Mouse (Mus musculus) ES-E14 (cell line): ENCODE data around the gene Mical2. TPM values are rescaled to one million over a fixed set of nuclear protein-coding genes. Genes with fewer than 3 reads are reported as not detected.

Experiments used
- DNase-seq: peaks from one replicate; pipeline ENCODE4 v3.0.0-alpha.2; 2013; ENCODE audit warnings: low read depth, low spot score
- H3K27ac ChIP-seq: 2 replicates; pipeline ENCODE4 v1.5.1; 2012; ENCODE audit warnings: low read depth, mild to moderate bottlenecking, low read length, moderate library complexity, mixed read lengths; ENCODE audit not compliant: poor library complexity, insufficient read depth, severe bottlenecking
- H3K36me3 ChIP-seq: 2 replicates; pipeline ENCODE4 v1.6.1; 2012; ENCODE audit warnings: mild to moderate bottlenecking, low read length, moderate library complexity, mixed read lengths; ENCODE audit not compliant: control insufficient read depth, poor library complexity, insufficient read depth, severe bottlenecking
- H3K4me1 ChIP-seq, 2 experiments: fragments of 150-350 bp in 1 of 2; sonication (generic) in 1 of 2; 2 replicates each; pipeline ENCODE4 v1.6.1; 2012; ENCODE audit warnings: low read length in 2 of 2, mild to moderate bottlenecking in 1 of 2, mixed read lengths in 1 of 2; ENCODE audit not compliant: control insufficient read depth in 2 of 2, insufficient read depth in 2 of 2, poor library complexity in 1 of 2
- H3K4me3 ChIP-seq, 2 experiments: fragments of 150-350 bp in 1 of 2; sonication (generic) in 1 of 2; 2 replicates each; pipeline ENCODE4 v1.5.1; 2012; ENCODE audit warnings: low read length in 2 of 2, low read depth in 1 of 2, mild to moderate bottlenecking in 1 of 2, mixed read lengths in 1 of 2; ENCODE audit not compliant: insufficient read depth in 1 of 2, poor library complexity in 1 of 2, severe bottlenecking in 1 of 2
- H3K9ac ChIP-seq: 2 replicates; pipeline ENCODE4 v1.6.1; 2012; ENCODE audit warnings: low read depth, mild to moderate bottlenecking, low read length, mixed read lengths; ENCODE audit not compliant: poor library complexity, insufficient read depth, severe bottlenecking
- H3K9me3 ChIP-seq: fragments of 150-350 bp; sonication (generic); 2 replicates; pipeline ENCODE4 v1.6.1; 2012; ENCODE audit warnings: low read depth, mild to moderate bottlenecking, low read length; ENCODE audit not compliant: control insufficient read depth, insufficient read depth
- CHD2 ChIP-seq: IDR thresholded peaks from 2 replicates; pipeline ENCODE4 v1.6.1; 2014; ENCODE audit warnings: mild to moderate bottlenecking, low read depth, low read length, inconsistent platforms
- HCFC1 ChIP-seq: IDR thresholded peaks from 2 replicates; pipeline ENCODE4 v1.6.1; 2012; ENCODE audit warnings: low read length, inconsistent platforms, borderline replicate concordance; ENCODE audit not compliant: insufficient read depth
- MAFK ChIP-seq: IDR thresholded peaks from 2 replicates; pipeline ENCODE4 v1.6.1; 2014; ENCODE audit warnings: mild to moderate bottlenecking, low read depth, low read length, inconsistent platforms; ENCODE audit not compliant: insufficient read depth
- ZC3H11A ChIP-seq: IDR thresholded peaks from 2 replicates; pipeline ENCODE4 v1.6.1; 2012; ENCODE audit warnings: low read depth, mild to moderate bottlenecking, inconsistent platforms, low read length, borderline replicate concordance
- ZNF384 ChIP-seq: IDR thresholded peaks from 2 replicates; pipeline ENCODE4 v1.6.1; 2012; ENCODE audit warnings: low read depth, low read length, inconsistent platforms
- in situ Hi-C, 2 experiments: fragments of 600-800 bp; cut with MboI; formaldehyde crosslinking; loops; one replicate each; pipeline ENCODE4 v1.15.1; 2025; ENCODE audit warnings: low sequenced_read_pairs in 2 of 2, inconsistent platforms in 1 of 2; ENCODE audit not compliant: unreplicated experiment in 2 of 2
- total RNA-seq: library from RNA; depleted of rRNA; stranded (reverse); fragments of 300-350 nt; gene quantifications from 2 replicates; pipeline ENCODE4 v1.2.3, GENCODE M21; 2012

Gene Mical2
- total RNA-seq, 1 experiment, result 9.9 TPM

DNA sequence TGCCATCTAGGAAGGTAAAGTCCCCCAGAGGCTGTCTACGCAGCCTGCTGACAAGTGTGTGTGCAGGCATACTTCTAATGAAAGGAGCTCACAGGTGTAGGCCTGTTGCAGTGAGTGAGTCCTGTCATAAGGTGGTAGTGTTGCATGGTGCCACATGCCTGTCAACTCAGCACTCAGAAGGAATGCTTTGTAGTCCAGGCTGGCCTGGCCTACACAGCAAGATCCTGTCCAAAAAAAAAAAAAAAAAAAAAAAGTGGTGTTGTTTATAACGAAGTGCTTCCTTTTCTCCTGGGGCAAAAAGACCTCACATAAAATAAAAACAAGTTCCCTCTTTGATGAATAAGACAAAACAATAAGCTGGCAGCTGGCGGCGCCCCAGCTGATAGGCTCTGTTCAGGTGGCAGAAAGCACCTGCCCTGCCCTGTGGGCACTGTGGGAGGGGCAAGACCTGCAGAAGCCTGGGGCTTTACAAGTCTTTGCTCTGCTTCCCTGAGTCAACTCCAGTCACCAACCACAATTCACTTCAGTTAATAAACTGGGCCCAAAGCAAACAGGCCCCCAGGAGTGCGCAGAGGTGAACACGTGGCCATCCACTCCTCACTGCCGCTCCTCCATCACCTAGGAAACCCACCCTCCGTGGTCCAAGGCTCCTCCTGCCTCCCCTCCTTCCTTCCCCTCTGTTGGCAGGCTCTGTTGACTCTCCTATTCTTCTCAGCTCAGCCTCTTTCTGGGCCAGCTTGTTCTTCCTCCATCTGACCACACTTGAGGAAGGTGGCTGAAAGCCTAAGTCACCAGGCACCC, 12.5 kb upstream of the Mical2 start:
- no peak overlapping the region for H3K27ac ChIP-seq

DNA sequence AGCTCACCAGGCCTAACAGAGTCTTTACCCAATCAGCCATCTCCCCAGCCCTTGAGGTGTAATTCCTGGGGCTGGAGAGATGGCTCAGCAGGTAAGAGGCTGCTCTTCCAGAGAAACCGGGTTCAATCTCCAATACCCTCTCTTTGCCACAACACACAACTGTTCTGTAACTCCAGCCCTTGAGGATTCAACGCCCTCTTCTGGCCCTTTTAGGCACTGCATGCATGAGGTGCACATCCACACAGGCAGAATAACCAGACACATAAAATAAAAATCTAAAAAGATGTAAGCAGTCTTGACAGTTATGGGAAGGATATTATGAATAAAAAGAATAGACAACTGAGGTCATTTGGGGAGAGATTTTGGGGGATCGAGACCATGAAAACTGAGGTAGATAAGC, 9.8 kb upstream of the Mical2 start:
- H3K9me3 ChIP-seq, result no peaks in the 10 kb centered on the region
- no peaks in the 10 kb centered on the region for H3K36me3 ChIP-seq
- DNase-seq, result no peak
- in situ Hi-C loops, result no loop called here
- no peak overlapping the region for H3K9ac ChIP-seq
- H3K4me3 ChIP-seq, result no peak overlapping the region
- H3K4me1 ChIP-seq, result peaks cover 0 to 4% of the 10 kb centered on the region in 2 experiments; a peak in 2 of 4 replicates
- TF ChIP-seq ZC3H11A (no peak), MAFK (no peak), CHD2 (no peak), HCFC1 (no peak), ZNF384 (no peak)
- H3K27ac ChIP-seq, result no peak overlapping the region

More for the DNA sequence above, 12.5 kb upstream of the Mical2 start:
- Histone ChIP-seq H3K4me1 (peaks cover 0 to 4% of the 10 kb centered on the region in 2 experiments; a peak in 2 of 4 replicates), H3K9ac (no peak overlapping the region), H3K4me3 (no peak overlapping the region), H3K9me3 (no peaks in the 10 kb centered on the region), H3K36me3 (no peaks in the 10 kb centered on the region)
- in situ Hi-C loops, result no loop called here
- TF ChIP-seq CHD2 (no peak), ZC3H11A (no peak), MAFK (no peak), HCFC1 (no peak), ZNF384 (no peak)
- DNase-seq, result no peak

DNA sequence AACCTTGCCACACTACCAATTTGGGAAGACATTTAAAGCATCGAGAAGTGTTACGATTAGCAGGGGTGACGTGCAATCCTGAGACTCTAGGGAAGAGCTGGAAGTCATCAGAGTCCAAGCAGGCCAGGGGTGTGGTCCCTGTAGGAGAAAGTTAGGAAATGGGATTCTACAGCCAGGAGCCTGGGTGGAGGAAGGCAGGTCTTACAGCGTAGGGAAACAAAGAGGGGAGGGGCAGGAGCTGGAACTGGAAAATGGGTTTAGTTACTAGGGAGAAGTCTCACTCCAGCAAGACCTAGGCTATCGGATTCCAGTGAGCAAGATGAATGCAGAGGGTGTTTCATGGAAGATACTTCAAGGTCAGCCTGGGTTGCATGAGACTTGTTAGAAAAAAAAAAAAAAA, 8.9 kb upstream of the Mical2 start:
- no peak for TF ChIP-seq CHD2
- TF ChIP-seq MAFK, result no peak
- 0 out of 2 replicates have a peak, but pooled peaks have one; percentile 46 for TF ChIP-seq ZNF384
- TF ChIP-seq HCFC1, result no peak
- TF ChIP-seq ZC3H11A, result no peak
- Histone ChIP-seq H3K9ac (no peak overlapping the region), H3K4me1 (peaks cover 0 to 4% of the 10 kb centered on the region in 2 experiments; a peak in 2 of 4 replicates), H3K36me3 (no peaks in the 10 kb centered on the region), H3K27ac (no peak overlapping the region), H3K4me3 (no peak overlapping the region), H3K9me3 (no peaks in the 10 kb centered on the region)
- peak; percentile 53 for DNase-seq
- in situ Hi-C loops, result no loop called here

DNA sequence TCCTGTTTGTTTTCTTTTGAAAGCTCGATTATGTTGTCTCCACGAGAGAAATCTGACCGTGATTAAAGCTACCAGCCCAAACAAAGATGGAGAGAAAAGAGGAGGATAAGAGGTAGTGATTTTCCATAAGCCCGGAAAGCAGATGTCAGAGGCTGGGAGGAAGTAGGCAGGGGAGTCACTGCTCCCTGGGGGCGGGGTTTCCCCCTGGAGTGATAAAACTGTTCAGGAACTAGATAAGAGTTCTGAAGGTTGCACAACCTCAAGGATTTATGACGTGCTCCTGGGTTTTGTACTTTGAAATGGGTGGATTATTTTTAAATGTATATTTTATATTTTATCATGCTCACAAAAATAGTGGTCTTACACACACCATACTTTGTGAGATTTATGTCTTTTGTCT, 8.4 kb upstream of the Mical2 start:
- Histone ChIP-seq H3K27ac (no peak overlapping the region), H3K36me3 (no peaks in the 10 kb centered on the region), H3K4me3 (no peak overlapping the region), H3K9me3 (no peaks in the 10 kb centered on the region), H3K9ac (no peak overlapping the region), H3K4me1 (peaks cover 0 to 4% of the 10 kb centered on the region in 2 experiments; a peak in 2 of 4 replicates)
- DNase-seq, result no peak
- in situ Hi-C loops, result no loop called here
- TF ChIP-seq ZNF384, result no peak
- TF ChIP-seq HCFC1, result no peak
- no peak for TF ChIP-seq ZC3H11A
- no peak for TF ChIP-seq MAFK
- no peak for TF ChIP-seq CHD2
